Comparison of ENCODE assay signal across 13 mouse cellular contexts in genomic region chr14:122881699-122882098, GRCm38 (mm10). TPM values are rescaled to one million over a fixed set of nuclear protein-coding genes. Genes with fewer than 3 reads are reported as not detected.
DNase-seq lines count a peak whose midpoint lies in the region; ATAC-seq and TF ChIP-seq lines count a peak whose summit lies in the region.
"Had no signal": no experiment of that assay in that cellular context is flagged by ENCODE, and none has a peak within 500 bp of the region (broad histone marks: within the 10 kb centered on the region; RNA-seq: fewer than 3 reads in every experiment).

No protein-coding gene starts in this region.

- peaks cover 6% of the 10 kb centered on the region; the same call in 1 of the 2 replicates for H3K27me3 ChIP-seq in forebrain, embryonic 10.5 days (ENCODE audit: poor library complexity, severe bottlenecking)
- no peaks in the 10 kb centered on the region for H3K27me3 ChIP-seq in forebrain, postnatal 0 days (ENCODE audit: insufficient read depth, low read length)
- H3K27me3 ChIP-seq in embryonic facial prominence, embryonic 14.5 days (replicated peaks; ENCODE audit: control insufficient read depth, insufficient read depth, low read length) = no peaks in the 10 kb centered on the region
- H3K27me3 ChIP-seq in hindbrain, embryonic 14.5 days (ENCODE audit: control insufficient read depth, insufficient read depth, low read length) = 0 out of 2 replicates have a peak, but pooled peaks cover 6% of the 10 kb centered on the region
- 0 out of 2 replicates have a peak, but pooled peaks cover 2% of the 10 kb centered on the region for H3K27me3 ChIP-seq in midbrain, embryonic 15.5 days (replicated peaks)
- H3K27me3 ChIP-seq: liver, embryonic 15.5 days had no signal

- H3K4me1 ChIP-seq in forebrain, embryonic 10.5 days = peaks cover 43% of the 10 kb centered on the region
- 0 out of 2 replicates have a peak, but pooled peaks cover 12% of the 10 kb centered on the region for H3K4me1 ChIP-seq in forebrain, postnatal 0 days (ENCODE audit: insufficient read depth)
- peaks cover 18% of the 10 kb centered on the region for H3K4me1 ChIP-seq in embryonic facial prominence, embryonic 14.5 days (ENCODE audit: control insufficient read depth, insufficient read depth, low read length)
- H3K4me1 ChIP-seq in hindbrain, embryonic 14.5 days (replicated peaks; ENCODE audit: control insufficient read depth, insufficient read depth, low read length) = peaks cover 36% of the 10 kb centered on the region
- peaks cover 26% of the 10 kb centered on the region for H3K4me1 ChIP-seq in midbrain, embryonic 15.5 days
- H3K4me1 ChIP-seq: liver, embryonic 15.5 days had no signal

- no peak for ATAC-seq in forebrain, postnatal 0 days
- ATAC-seq in embryonic facial prominence, embryonic 14.5 days (ENCODE audit: low read depth) = no peak
- no peak for ATAC-seq in hindbrain, embryonic 14.5 days (ENCODE audit: low FRiP score)
- ATAC-seq in midbrain, embryonic 15.5 days (replicated peaks) = no peak
- no peak for ATAC-seq in inflammation-experienced regulatory T-cells, adult 6 months

- DNase-seq in forebrain, embryonic 10.5 days (ENCODE audit: extremely low spot score, low spot score) = no peak
- no peak for DNase-seq in forebrain, postnatal 0 days
- no peak for DNase-seq in embryonic facial prominence, embryonic 14.5 days (ENCODE audit: low spot score)
- no peak for DNase-seq in hindbrain, embryonic 14.5 days (ENCODE audit: low spot score)
- no peak for DNase-seq in heart, postnatal 14 days
- no peak for DNase-seq in right cerebral cortex, adult 18-20 months
- DNase-seq: adrenal gland, postnatal 25 days; embryo, embryonic 11 days; kidney, adult 8-10 months; lung, postnatal 4 days had no signal

- no peaks in the 10 kb centered on the region for H3K9me3 ChIP-seq in forebrain, embryonic 10.5 days
- H3K9me3 ChIP-seq in forebrain, postnatal 0 days (ENCODE audit: low read length) = no peaks in the 10 kb centered on the region
- no peaks in the 10 kb centered on the region for H3K9me3 ChIP-seq in embryonic facial prominence, embryonic 14.5 days (ENCODE audit: control insufficient read depth, low read length)
- H3K9me3 ChIP-seq in hindbrain, embryonic 14.5 days (ENCODE audit: control insufficient read depth, low read length) = no peaks in the 10 kb centered on the region
- H3K9me3 ChIP-seq in midbrain, embryonic 15.5 days = no peaks in the 10 kb centered on the region
- H3K9me3 ChIP-seq: liver, embryonic 15.5 days had no signal

- WGBS in forebrain, embryonic 10.5 days = 60% methylated on average over 2 of the region's 2 CpGs
- 67% methylated on average over 2 of the region's 2 CpGs for WGBS in forebrain, postnatal 0 days
- 42% methylated on average over 2 of the region's 2 CpGs for WGBS in embryonic facial prominence, embryonic 14.5 days
- WGBS in hindbrain, embryonic 14.5 days = 37% methylated on average over 2 of the region's 2 CpGs
- WGBS in midbrain, embryonic 15.5 days = 59% methylated on average over 2 of the region's 2 CpGs

- no peak for TF ChIP-seq CTCF in forebrain, postnatal 0 days (IDR thresholded peaks at IDR 0.05; ENCODE audit: low read depth)

- H3K27ac ChIP-seq in forebrain, embryonic 10.5 days = peak overlapping the region; percentile 77
- no peak overlapping the region for H3K27ac ChIP-seq in forebrain, postnatal 0 days (ENCODE audit: low read depth, low read length)
- 0 out of 2 replicates have a peak overlapping the region, but pooled peaks have one; percentile 15 for H3K27ac ChIP-seq in embryonic facial prominence, embryonic 14.5 days (replicated peaks; ENCODE audit: low read depth, low read length)
- peak overlapping the region; percentile 76 for H3K27ac ChIP-seq in hindbrain, embryonic 14.5 days
- peak overlapping the region; percentile 32; the same call in 1 of the 2 replicates for H3K27ac ChIP-seq in midbrain, embryonic 15.5 days
- H3K27ac ChIP-seq: liver, embryonic 15.5 days had no signal

- H3K36me3 ChIP-seq in forebrain, embryonic 10.5 days (replicated peaks) = no peaks in the 10 kb centered on the region
- H3K36me3 ChIP-seq in forebrain, postnatal 0 days (ENCODE audit: insufficient read depth) = no peaks in the 10 kb centered on the region
- no peaks in the 10 kb centered on the region for H3K36me3 ChIP-seq in embryonic facial prominence, embryonic 14.5 days (ENCODE audit: control insufficient read depth, insufficient read depth, low read length)
- H3K36me3 ChIP-seq in hindbrain, embryonic 14.5 days (replicated peaks; ENCODE audit: control insufficient read depth, insufficient read depth) = no peaks in the 10 kb centered on the region
- no peaks in the 10 kb centered on the region for H3K36me3 ChIP-seq in midbrain, embryonic 15.5 days (replicated peaks)
- H3K36me3 ChIP-seq: liver, embryonic 15.5 days had no signal

- intact Hi-C loops in heart, postnatal 14 days (cut with DNase I) = no loop called here

- H3K4me3 ChIP-seq in forebrain, embryonic 10.5 days = no peak overlapping the region
- no peak overlapping the region for H3K4me3 ChIP-seq in forebrain, postnatal 0 days (ENCODE audit: low read depth, low read length)
- no peak overlapping the region for H3K4me3 ChIP-seq in embryonic facial prominence, embryonic 14.5 days (ENCODE audit: low read depth, low read length)
- no peak overlapping the region for H3K4me3 ChIP-seq in hindbrain, embryonic 14.5 days (replicated peaks; ENCODE audit: low read length)
- no peak overlapping the region for H3K4me3 ChIP-seq in midbrain, embryonic 15.5 days
- H3K4me3 ChIP-seq: liver, embryonic 15.5 days had no signal

- H3K4me2 ChIP-seq in forebrain, postnatal 0 days (ENCODE audit: low read depth) = no peak overlapping the region
- no peak overlapping the region for H3K4me2 ChIP-seq in embryonic facial prominence, embryonic 14.5 days (ENCODE audit: low read depth, low read length)
- H3K4me2 ChIP-seq in hindbrain, embryonic 14.5 days (replicated peaks) = no peak overlapping the region
- H3K4me2 ChIP-seq in midbrain, embryonic 15.5 days = no peak overlapping the region
- H3K4me2 ChIP-seq: liver, embryonic 15.5 days had no signal

- H3K9ac ChIP-seq in forebrain, postnatal 0 days = no peak overlapping the region
- no peak overlapping the region for H3K9ac ChIP-seq in embryonic facial prominence, embryonic 14.5 days (ENCODE audit: low read depth, low read length)
- H3K9ac ChIP-seq in hindbrain, embryonic 14.5 days = 0 out of 2 replicates have a peak overlapping the region, but pooled peaks have one; percentile 31
- H3K9ac ChIP-seq in midbrain, embryonic 15.5 days = no peak overlapping the region
- H3K9ac ChIP-seq: liver, embryonic 15.5 days had no signal

RNA-seq across cellular contexts. Expression of gene Ggact, which starts 31.9 kb away (rescaled TPM):
- polyA plus RNA-seq in forebrain, embryonic 10.5 days (2016; fragmentation: Nextera tagmentation; extraction: Ambion mirVana) = 5.9 and 7.4 TPM in 2 replicates
- total RNA-seq in forebrain, postnatal 0 days (2014; rRNA removed) = 16.4 and 18.8 TPM in 2 replicates
- polyA plus RNA-seq in forebrain, postnatal 0 days (2015; fragmentation: Nextera tagmentation; extraction: Ambion mirVana) = 16.1 and 19.2 TPM in 2 replicates
- 11.6 and 15.2 TPM in 2 replicates for polyA plus RNA-seq in embryonic facial prominence, embryonic 14.5 days (2014; fragmentation: Nextera tagmentation; extraction: Ambion mirVana)
- 8.6 and 10.6 TPM in 2 replicates for polyA plus RNA-seq in hindbrain, embryonic 14.5 days (2014; fragmentation: Nextera tagmentation; extraction: Ambion mirVana)
- 10.3 TPM in 2 replicates for polyA plus RNA-seq in midbrain, embryonic 15.5 days (2015; fragmentation: Nextera tagmentation; extraction: Ambion mirVana)
- 10 to 100 TPM; 16.8 to 36.1 (median 27.9) TPM for polyA plus RNA-seq in inflammation-experienced regulatory T-cells, adult 6 months (2017; shearing (Covaris generic))
- 10 to 100 TPM; 22.5 to 25.0 TPM for total RNA-seq in heart, postnatal 14 days (2021)
